Comparison of ENCODE assay signal across 8 mouse cellular contexts in the genomic region with DNA sequence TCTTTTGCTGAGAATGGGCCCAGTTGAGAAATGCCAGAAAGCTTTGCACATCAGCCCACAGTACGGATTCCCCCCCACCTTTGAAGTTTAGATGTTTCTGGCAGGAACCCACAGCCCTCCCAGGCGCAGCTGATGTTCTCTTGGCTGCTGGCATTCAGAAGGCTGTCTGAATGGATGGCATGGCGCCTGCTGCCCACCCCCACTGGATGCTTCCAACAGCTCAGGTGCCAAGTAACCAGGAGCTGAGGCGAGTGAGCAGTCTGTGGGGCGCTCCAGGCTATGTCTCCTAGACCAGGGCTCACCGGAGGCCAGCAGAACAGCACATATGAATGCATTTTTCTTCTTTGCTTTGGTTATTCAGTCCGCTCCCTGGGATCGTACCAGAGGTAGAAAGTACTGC.
A peak's percentile ranks its signal among the peaks of the same experiment; 100 is the strongest.
DNase-seq lines count a peak whose midpoint lies in the region.
"Had no signal": no experiment of that assay in that cellular context is flagged by ENCODE, and none has a peak within 500 bp of the region (broad histone marks: within the 10 kb centered on the region; RNA-seq: fewer than 3 reads in every experiment).

No protein-coding gene starts in this region.

- intact Hi-C loops in left cerebral cortex, postnatal 10 days (cut with DNase I) = no loop called here

- DNase-seq in Muller cell, postnatal 12 days (ENCODE audit: inconsistent ontology term) = peak; percentile 42
- peak; percentile 42 for DNase-seq in NIH3T3 (ENCODE audit: low read depth)
- peak; percentile 64 to 78 for DNase-seq in frontal cortex, postnatal 10 days (ENCODE audit: low spot score in 2 of 2)
- peak; percentile 74 to 80 for DNase-seq in left cerebral cortex, postnatal 10 days (ENCODE audit: extremely low spot score in 1 of 2, low spot score in 2 of 2)
- DNase-seq in thymus, postnatal 0 days (ENCODE audit: low spot score) = no peak
- no peak for DNase-seq in thymus, postnatal 36 days
- DNase-seq in lung, postnatal 14 days = no peak
- DNase-seq: liver, embryonic 13.5 days had no signal

Comparison
In these comparisons a context has a peak if more than half of its experiments do, and no peak if none do; other contexts are left out.
1. DNase-seq: peak in Muller cell, postnatal 12 days (single experiment), NIH3T3 (single experiment), frontal cortex, postnatal 10 days (2 of 2) and left cerebral cortex, postnatal 10 days (2 of 2); none in thymus, postnatal 0 days (single experiment), thymus, postnatal 36 days (0 of 2) and lung, postnatal 14 days (single experiment).